Mouse (Mus musculus) liver, embryonic 14.5 days (tissue): ENCODE measurements around the gene Gtpbp10. TPM values are rescaled to one million over a fixed set of nuclear protein-coding genes. Genes with fewer than 3 reads are reported as not detected.

Source experiments
- ATAC-seq: fragments of 200-750 bp; cut with Nextera tagmentation; 2 replicates; pipeline ENCODE4 v1.8.0; 2017; ENCODE audit warnings: moderate number of reproducible peaks, mild to moderate bottlenecking, moderate library complexity; ENCODE audit not compliant: insufficient read depth
- DNase-seq, 3 experiments: peaks; one replicate each; pipeline ENCODE4 v3.0.0-alpha.2; 2012 to 2013; ENCODE audit warnings: low read depth in 3 of 3, low spot score in 3 of 3
- H3K27ac ChIP-seq: fragments of 300-500 bp; sonication (generic); 2 replicates; pipeline ENCODE4 v1.5.1; 2014; ENCODE audit warnings: moderate library complexity, mild to moderate bottlenecking, control low read depth, inconsistent platforms
- H3K27me3 ChIP-seq: fragments of 300-500 bp; sonication (generic); 2 replicates; pipeline ENCODE4 v1.6.1; 2014; ENCODE audit warnings: mild to moderate bottlenecking, low read length, moderate library complexity; ENCODE audit not compliant: control insufficient read depth, insufficient read depth
- H3K36me3 ChIP-seq: fragments of 300-500 bp; sonication (generic); replicated peaks from 2 replicates; pipeline ENCODE4 v1.6.1; 2014; ENCODE audit warnings: low read depth; ENCODE audit not compliant: control insufficient read depth, insufficient read depth
- H3K4me1 ChIP-seq, 2 experiments: fragments of 200-500 bp in 1 of 2; fragments of 300-500 bp in 1 of 2; sonication (generic) in 1 of 2; replicated peaks; 2 replicates each; pipeline ENCODE4 v1.6.1; 2012 to 2014; ENCODE audit warnings: antibody characterized with exemption in 1 of 2, inconsistent platforms in 1 of 2, low read length in 1 of 2; ENCODE audit not compliant: control insufficient read depth in 2 of 2, insufficient read depth in 2 of 2
- H3K4me2 ChIP-seq: fragments of 300-500 bp; sonication (generic); 2 replicates; pipeline ENCODE4 v1.6.1; 2014; ENCODE audit warnings: low read depth, mild to moderate bottlenecking, control low read depth, moderate library complexity
- H3K4me3 ChIP-seq, 2 experiments: fragments of 200-500 bp in 1 of 2; fragments of 300-500 bp in 1 of 2; sonication (generic) in 1 of 2; 2 replicates each; pipeline ENCODE4 v1.5.1; 2012 to 2014; ENCODE audit warnings: low read depth in 2 of 2, low read length in 2 of 2, mild to moderate bottlenecking in 2 of 2, control low read depth in 1 of 2, inconsistent platforms in 1 of 2, moderate library complexity in 1 of 2; ENCODE audit not compliant: insufficient read depth in 1 of 2
- H3K9ac ChIP-seq: fragments of 300-500 bp; sonication (generic); replicated peaks from 2 replicates; pipeline ENCODE4 v1.6.1; 2014; ENCODE audit warnings: mild to moderate bottlenecking, control low read depth, moderate library complexity
- H3K9me3 ChIP-seq: fragments of 300-500 bp; sonication (generic); 2 replicates; pipeline ENCODE4 v1.6.1; 2016; ENCODE audit warnings: low read length, mixed read lengths; ENCODE audit not compliant: control insufficient read depth
- CTCF ChIP-seq: IDR thresholded peaks from 2 replicates; pipeline ENCODE4 v1.5.1; 2016; ENCODE audit warnings: antibody characterized with exemption, low read depth, control low read depth
- EP300 ChIP-seq: IDR thresholded peaks from 2 replicates; pipeline ENCODE4 v1.6.1; 2016; ENCODE audit warnings: antibody characterized with exemption, low read depth
- WGBS: fragments of 180-500 bp; shearing (Covaris S2); extraction: QIAGEN DNeasy Blood & Tissue Kit; methylation state at CpG from one replicate; pipeline ENCODE4 v1.1.7; 2014; ENCODE audit not compliant: insufficient replicate concordance; 5-methylcytosine and 5-hydroxymethylcytosine counted together
- polyA plus RNA-seq, 2 experiments: library from polyadenylated mRNA; depleted of rRNA in 1 of 2; stranded (reverse) in 1 of 2; unstranded in 1 of 2; fragments of >200 nt; fragmentation: Nextera tagmentation in 1 of 2; extraction: Ambion mirVana in 1 of 2; gene quantifications; 2 replicates each; pipeline versions ENCODE4 v1.2.1 to v1.2.3; 2012 to 2014

The Gtpbp10 gene
- polyA plus RNA-seq, 2 experiments, result 5.5 to 9.7 TPM

DNA sequence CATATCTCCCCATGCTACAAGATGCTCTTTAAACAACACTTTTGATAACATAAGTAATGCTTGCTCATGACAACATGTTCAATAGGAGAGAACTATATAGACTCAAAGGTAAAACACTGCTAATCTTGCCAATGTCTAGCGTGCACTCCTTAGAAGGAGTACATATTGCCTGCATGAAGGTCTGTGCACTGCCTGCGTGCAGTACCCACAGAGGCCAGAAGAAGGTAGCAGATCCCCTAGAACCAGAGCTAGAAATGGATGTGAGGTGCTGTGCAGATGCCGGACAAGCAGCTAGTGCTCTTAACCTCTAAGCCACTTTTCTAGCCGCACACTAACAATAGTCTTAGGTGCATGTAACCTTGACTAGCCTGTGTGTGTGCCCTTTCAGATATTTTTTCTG is 67.2 kb downstream of the Gtpbp10 start:
- TF ChIP-seq CTCF, result 0 out of 2 replicates have a peak, but pooled peaks have one; percentile 12
- no peak for TF ChIP-seq EP300
- Histone ChIP-seq H3K36me3 (no peaks in the 10 kb centered on the region), H3K9me3 (no peaks in the 10 kb centered on the region), H3K4me2 (no peak overlapping the region), H3K27ac (no peak overlapping the region), H3K4me1 (no peaks in the 10 kb centered on the region), H3K4me3 (no peak overlapping the region), H3K9ac (no peak overlapping the region), H3K27me3 (no peaks in the 10 kb centered on the region)
- WGBS, result 74% methylated on average over 4 of the region's 4 CpGs
- ATAC-seq (no peak), DNase-seq (no peak)

Other genes with a start within 250 kb of the Gtpbp10 start
- gene Cdk14, start 139.2 kb downstream of the Gtpbp10 start, polyA plus RNA-seq (2012; rRNA removed), result 0.35 and 0.68 TPM in 2 replicates
- gene Cdk14, start 139.2 kb downstream of the Gtpbp10 start, polyA plus RNA-seq (2014; fragmentation: Nextera tagmentation; extraction: Ambion mirVana), result 1.2 and 1.4 TPM in 2 replicates
- gene 1700015F17Rik, start 80.4 kb downstream of the Gtpbp10 start, polyA plus RNA-seq (2012; rRNA removed), result not detected in 2 replicates
- not detected in 2 replicates for gene 1700015F17Rik, start 80.4 kb downstream of the Gtpbp10 start, polyA plus RNA-seq (2014; fragmentation: Nextera tagmentation; extraction: Ambion mirVana)
- 4.7 and 5.3 TPM in 2 replicates for gene Cldn12, start 44.6 kb downstream of the Gtpbp10 start, polyA plus RNA-seq (2012; rRNA removed)
- gene Cldn12, start 44.6 kb downstream of the Gtpbp10 start, polyA plus RNA-seq (2014; fragmentation: Nextera tagmentation; extraction: Ambion mirVana), result 5.9 and 6.8 TPM in 2 replicates
- 0.09 and 0.12 TPM in 2 replicates for gene Gm8773, start 14.3 kb upstream of the Gtpbp10 start, polyA plus RNA-seq (2012; rRNA removed)
- 0.18 and 0.28 TPM in 2 replicates for gene Gm8773, start 14.3 kb upstream of the Gtpbp10 start, polyA plus RNA-seq (2014; fragmentation: Nextera tagmentation; extraction: Ambion mirVana)
- 0.08 and 0.32 TPM in 2 replicates for gene Cfap69, start 104.7 kb upstream of the Gtpbp10 start, polyA plus RNA-seq (2012; rRNA removed)
- gene Cfap69, start 104.7 kb upstream of the Gtpbp10 start, polyA plus RNA-seq (2014; fragmentation: Nextera tagmentation; extraction: Ambion mirVana), result 0.10 and 0.13 TPM in 2 replicates
- 2.8 and 3.0 TPM in 2 replicates for gene Steap2, start 135.0 kb upstream of the Gtpbp10 start, polyA plus RNA-seq (2012; rRNA removed)
- 5.0 and 5.2 TPM in 2 replicates for gene Steap2, start 135.0 kb upstream of the Gtpbp10 start, polyA plus RNA-seq (2014; fragmentation: Nextera tagmentation; extraction: Ambion mirVana)
- gene Steap1, start 189.8 kb upstream of the Gtpbp10 start, polyA plus RNA-seq (2012; rRNA removed), result 2.1 TPM in 2 replicates
- 4.9 and 5.7 TPM in 2 replicates for gene Steap1, start 189.8 kb upstream of the Gtpbp10 start, polyA plus RNA-seq (2014; fragmentation: Nextera tagmentation; extraction: Ambion mirVana)